Mouse (Mus musculus): Measurements from ENCODE around the gene Abhd15.
"Not testable (repeated sequence)": the region's sequence is repeated elsewhere in the genome, so short reads cannot be mapped to it uniquely, and the experiment has no call there.

Abhd15 gene

GRCm38 (mm10) chr11:77514281-77514831 lies 565 bp upstream of the Abhd15 start:
- peak; percentile 36 for DNase-seq

GRCm38 (mm10) chr11:77515637-77516552 lies 974 bp downstream of the Abhd15 start, which contains the start of gene Trp53i13:
Gene Trp53i13, minus strand, starts transcription at chr11:77515980.
- DNase-seq: peak; percentile 24

- no peak for DNase-seq
Observed at GRCm38 (mm10) chr11:77516553-77517425, 1.9 kb downstream of the Abhd15 start.

GRCm38 (mm10) chr11:77518051-77518798 lies 3.3 kb downstream of the Abhd15 start:
- no peak for DNase-seq

- DNase-seq: no peak
Observed at GRCm38 (mm10) chr11:77519043-77519442, 4.1 kb downstream of the Abhd15 start, which contains the start of gene Gm10392. Gene Gm10392, minus strand, starts transcription at chr11:77519198.

- no peak for DNase-seq
Observed at GRCm38 (mm10) chr11:77520601-77521529, 5.9 kb downstream of the Abhd15 start.

GRCm38 (mm10) chr11:77525804-77526486 lies 11.0 kb downstream of the Abhd15 start:
- DNase-seq: no peak

GRCm38 (mm10) chr11:77528420-77528819 lies 13.5 kb downstream of the Abhd15 start:
- not testable (repeated sequence) for DNase-seq

- DNase-seq: no peak
Observed at GRCm38 (mm10) chr11:77529644-77530043, 14.7 kb downstream of the Abhd15 start.

GRCm38 (mm10) chr11:77530862-77531261 lies 15.9 kb downstream of the Abhd15 start:
- no peak for DNase-seq

GRCm38 (mm10) chr11:77532202-77532846 lies 17.4 kb downstream of the Abhd15 start:
- no peak for DNase-seq

GRCm38 (mm10) chr11:77545261-77545660 lies 30.3 kb downstream of the Abhd15 start:
- no peak for DNase-seq

- DNase-seq: peak; percentile 83
Observed at GRCm38 (mm10) chr11:77585201-77585600, 70.3 kb downstream of the Abhd15 start.
